Mouse (Mus musculus): ENCODE results near the gene Pld4. TPM values are rescaled to one million over a fixed set of nuclear protein-coding genes. Genes with fewer than 3 reads are reported as not detected.

Pld4 gene
- total and polyA plus RNA-seq, 3 experiments: 112 to 226 (median 149) TPM

GRCm38 (mm10) chr12:112723028-112723330 is 37.5 kb upstream of the Pld4 start:
- Histone ChIP-seq H3K27ac (ENCODE audit: insufficient read depth, low read depth) (no peak overlapping the region), H3K9ac (ENCODE audit: insufficient read depth, low read depth) (peak overlapping the region; percentile 32; the same call in 1 of the 2 replicates), H3K4me2 (ENCODE audit: insufficient read depth, low read depth, poor library complexity, severe bottlenecking) (peak overlapping the region; percentile 61), H3K4me3 (replicated peaks in 1 of 3; ENCODE audit: low read depth in 2 of 3, low read length in 2 of 3, poor library complexity in 1 of 3) (peak overlapping the region; percentile 42 to 67 (median 58)), H3K79me2 (replicated peaks; ENCODE audit: control insufficient read depth, extremely low read depth, insufficient read depth, poor library complexity, severe bottlenecking) (no peaks in the 10 kb centered on the region), H3K27me3 (replicated peaks) (peaks cover 48% of the 10 kb centered on the region), H3K4me1 (ENCODE audit: control insufficient read depth in 1 of 2, insufficient read depth in 2 of 2) (peaks cover 11 to 20% of the 10 kb centered on the region in 2 experiments), H3K36me3 (replicated peaks in 1 of 2; ENCODE audit: control insufficient read depth in 1 of 2, insufficient read depth in 1 of 2, low read length in 1 of 2) (no peaks in the 10 kb centered on the region), H3K9me3 (replicated peaks; ENCODE audit: low read length) (no peaks in the 10 kb centered on the region)
- in situ Hi-C loops (cut with MboI; ENCODE audit: low pct_ligation_motif_present, low pct_unique_long_range_greater_than_20kb, low sequenced_read_pairs): no loop called here
- TF ChIP-seq KAT2A (IDR thresholded peaks at IDR 0.05; ENCODE audit: insufficient replicate concordance, low read length) (no peak), UBTF (IDR thresholded peaks at IDR 0.05; ENCODE audit: low read depth, low read length) (no peak), ZNF384 (IDR thresholded peaks at IDR 0.05; ENCODE audit: low read depth, low read length) (no peak), ZC3H11A (IDR thresholded peaks at IDR 0.05; ENCODE audit: low read depth, low read length) (no peak), MXI1 (IDR thresholded peaks at IDR 0.05; ENCODE audit: low read depth, low read length) (no peak), MAZ (IDR thresholded peaks at IDR 0.05; ENCODE audit: low read depth, low read length) (no peak), POLR2A (IDR thresholded peaks at IDR 0.05; ENCODE audit: low read depth, low read length) (no peak), EP300 (IDR thresholded peaks at IDR 0.05; ENCODE audit: low read length) (no peak), TBP (conservative IDR thresholded peaks at IDR 0.05; ENCODE audit: low read depth, low read length) (no peak)
- DNase-seq (ENCODE audit: extremely low read depth): no peak
- dilution Hi-C loops (cut with MboI; ENCODE audit: extremely low pct_ligation_motif_present, extremely low pct_unique_long_range_greater_than_20kb, low sequenced_read_pairs): no loop called here

DNA sequence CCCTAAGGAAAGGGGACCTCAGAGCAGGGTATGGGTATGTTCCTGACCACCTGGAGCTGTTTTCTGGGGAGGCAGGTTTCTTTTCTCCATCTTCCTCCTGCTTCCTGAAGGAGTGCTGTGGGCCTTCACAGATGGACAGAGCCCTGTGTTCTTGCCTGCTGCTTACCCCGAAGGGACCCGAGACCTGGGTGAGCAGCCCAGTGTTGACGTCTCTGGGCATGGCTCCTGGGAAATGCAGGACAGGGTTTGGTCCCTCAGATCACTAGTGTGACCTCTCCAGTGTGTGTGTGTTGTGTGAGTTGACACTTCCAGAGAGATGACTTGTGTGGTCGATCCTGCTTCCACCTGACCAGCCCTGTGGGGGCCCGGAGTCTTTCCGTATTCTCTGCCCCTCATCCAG is 37.0 kb upstream of the Pld4 start:
- H3K36me3 ChIP-seq (replicated peaks in 1 of 2; ENCODE audit: control insufficient read depth in 1 of 2, insufficient read depth in 1 of 2, low read length in 1 of 2): no peaks in the 10 kb centered on the region
- DNase-seq (ENCODE audit: extremely low read depth): no peak
- peaks cover 11 to 20% of the 10 kb centered on the region in 2 experiments for H3K4me1 ChIP-seq (ENCODE audit: control insufficient read depth in 1 of 2, insufficient read depth in 2 of 2)
- no peak overlapping the region for H3K27ac ChIP-seq (ENCODE audit: insufficient read depth, low read depth)
- dilution Hi-C loops (cut with MboI; ENCODE audit: extremely low pct_ligation_motif_present, extremely low pct_unique_long_range_greater_than_20kb, low sequenced_read_pairs): no loop called here
- no peaks in the 10 kb centered on the region for H3K79me2 ChIP-seq (replicated peaks; ENCODE audit: control insufficient read depth, extremely low read depth, insufficient read depth, poor library complexity, severe bottlenecking)
- TF ChIP-seq BHLHE40 (IDR thresholded peaks at IDR 0.05; ENCODE audit: low read depth, low read length) (no peak), KAT2A (IDR thresholded peaks at IDR 0.05; ENCODE audit: insufficient replicate concordance, low read length) (no peak), CHD2 (IDR thresholded peaks at IDR 0.05; ENCODE audit: low read length) (no peak), NELFE (IDR thresholded peaks at IDR 0.05; ENCODE audit: low read depth, low read length) (no peak), ZC3H11A (IDR thresholded peaks at IDR 0.05; ENCODE audit: low read depth, low read length) (no peak), GABPA (IDR thresholded peaks at IDR 0.05; ENCODE audit: insufficient replicate concordance, low read depth, low read length) (no peak), ZKSCAN1 (IDR thresholded peaks at IDR 0.05; ENCODE audit: borderline replicate concordance, low read depth, low read length) (no peak), TCF12 (IDR thresholded peaks at IDR 0.05; ENCODE audit: low read depth, low read length) (no peak), JUND (conservative IDR thresholded peaks at IDR 0.05; ENCODE audit: low read depth, low read length) (no peak), POLR2AphosphoS2 (IDR thresholded peaks at IDR 0.05; ENCODE audit: low read depth, low read length) (no peak), UBTF (IDR thresholded peaks at IDR 0.05; ENCODE audit: low read depth, low read length) (no peak), CHD1 (IDR thresholded peaks at IDR 0.05; ENCODE audit: low read depth, low read length) (no peak), RAD21 (IDR thresholded peaks at IDR 0.05; ENCODE audit: low read depth, low read length) (no peak), PAX5 (IDR thresholded peaks at IDR 0.05; ENCODE audit: low read length) (no peak), CTCF (conservative IDR thresholded peaks at IDR 0.05 in 1 of 2, IDR thresholded peaks at IDR 0.05 in 1 of 2; ENCODE audit: low read depth in 2 of 2, low read length in 2 of 2) (no peak), RCOR1 (conservative IDR thresholded peaks at IDR 0.05; ENCODE audit: low read depth, low read length) (no peak), ZMIZ1 (IDR thresholded peaks at IDR 0.05; ENCODE audit: low read depth, low read length) (no peak), ZNF384 (IDR thresholded peaks at IDR 0.05; ENCODE audit: low read depth, low read length) (no peak)
- H3K27me3 ChIP-seq (replicated peaks): peaks cover 50% of the 10 kb centered on the region
- in situ Hi-C loops (cut with MboI; ENCODE audit: low pct_ligation_motif_present, low pct_unique_long_range_greater_than_20kb, low sequenced_read_pairs): no loop called here
- H3K9ac ChIP-seq (ENCODE audit: insufficient read depth, low read depth): no peak overlapping the region
- H3K9me3 ChIP-seq (replicated peaks; ENCODE audit: low read length): no peaks in the 10 kb centered on the region
- no peak overlapping the region for H3K4me2 ChIP-seq (ENCODE audit: insufficient read depth, low read depth, poor library complexity, severe bottlenecking)
- no peak overlapping the region for H3K4me3 ChIP-seq (replicated peaks in 1 of 3; ENCODE audit: low read depth in 2 of 3, low read length in 2 of 3, poor library complexity in 1 of 3)
